Mouse (Mus musculus) E14TG2a.4 (cell line): ENCODE measurements around the gene Grin2d.

Source experiments
- H3K27me3 ChIP-seq: 2 replicates; pipeline ENCODE4 v1.6.1; 2014; ENCODE audit warnings: low read length, control low read depth; ENCODE audit not compliant: insufficient read depth
- H3K36me3 ChIP-seq: 2 replicates; pipeline ENCODE4 v1.6.1; 2014; ENCODE audit warnings: low read length, control low read depth; ENCODE audit not compliant: insufficient read depth
- H3K4me1 ChIP-seq: replicated peaks from 2 replicates; pipeline ENCODE4 v1.6.1; 2014; ENCODE audit warnings: low read depth, low read length, control low read depth
- H3K4me3 ChIP-seq: replicated peaks from 2 replicates; pipeline ENCODE4 v1.5.1; 2014; ENCODE audit warnings: mild to moderate bottlenecking, low read length
- H3K9me3 ChIP-seq: 2 replicates; pipeline ENCODE4 v1.6.1; 2014; ENCODE audit warnings: low read length, control low read depth
- CTCF ChIP-seq: conservative IDR thresholded peaks from 2 replicates; pipeline ENCODE4 v1.5.1; 2014; ENCODE audit warnings: low read length
- NANOG ChIP-seq: IDR thresholded peaks from 2 replicates; pipeline ENCODE4 v1.6.1; 2014; ENCODE audit warnings: borderline replicate concordance, low read length, mixed read lengths
- POU5F1 ChIP-seq: IDR thresholded peaks from 2 replicates; pipeline ENCODE4 v1.6.1; 2014; ENCODE audit warnings: low read length, borderline replicate concordance

Gene Grin2d

GRCm38 (mm10) chr7:45783511-45784091 lies 94.6 kb downstream of the Grin2d start, which contains the start of gene Lmtk3:
Gene Lmtk3, plus strand, starts transcription at chr7:45783738.
- H3K4me3 ChIP-seq, result peak within 1 kb of the TSS; percentile 82
- H3K36me3 ChIP-seq, result peaks cover 7% of the 10 kb centered on the region; the same call in 1 of the 2 replicates
- H3K27me3 ChIP-seq, result peaks cover 15% of the 10 kb centered on the region
- H3K9me3 ChIP-seq, result no peaks in the 10 kb centered on the region
- peaks cover 51% of the 10 kb centered on the region for H3K4me1 ChIP-seq
- TF ChIP-seq CTCF (no peak), POU5F1 (no peak), NANOG (no peak)

- TF ChIP-seq CTCF, result no peak
- TF ChIP-seq POU5F1, result no peak
- TF ChIP-seq NANOG, result no peak
- H3K4me3 ChIP-seq, result no peak overlapping the region
- H3K4me1 ChIP-seq, result peaks cover 38% of the 10 kb centered on the region
- H3K36me3 ChIP-seq, result no peaks in the 10 kb centered on the region
- H3K9me3 ChIP-seq, result no peaks in the 10 kb centered on the region
- H3K27me3 ChIP-seq, result peaks cover 15% of the 10 kb centered on the region
Measured at GRCm38 (mm10) chr7:45782271-45782670, 95.9 kb downstream of the Grin2d start.
